Mouse (Mus musculus) thymus, adult 2 months (tissue): ENCODE measurements around the gene Vamp2. TPM values are rescaled to one million over a fixed set of nuclear protein-coding genes. Genes with fewer than 3 reads are reported as not detected.

Experiments
- DNase-seq: peaks from one replicate; pipeline ENCODE4 v3.0.0; 2021
- H3K27ac ChIP-seq: fragments of 200-500 bp; 2 replicates; pipeline ENCODE4 v1.5.1; 2012; ENCODE audit warnings: low read length, control low read depth; ENCODE audit not compliant: control insufficient read depth, insufficient read depth
- H3K27me3 ChIP-seq: fragments of 200-500 bp; 2 replicates; pipeline ENCODE4 v1.6.1; 2012; ENCODE audit warnings: mild to moderate bottlenecking, low read length, moderate library complexity, mixed read lengths; ENCODE audit not compliant: control insufficient read depth, insufficient read depth
- H3K36me3 ChIP-seq: fragments of 200-500 bp; 2 replicates; pipeline ENCODE4 v1.6.1; 2012; ENCODE audit warnings: mild to moderate bottlenecking, low read length, moderate library complexity; ENCODE audit not compliant: control insufficient read depth, insufficient read depth
- H3K4me1 ChIP-seq: fragments of 200-500 bp; replicated peaks from 2 replicates; pipeline ENCODE4 v1.6.1; 2012; ENCODE audit warnings: low read length; ENCODE audit not compliant: control insufficient read depth, insufficient read depth
- H3K4me3 ChIP-seq: fragments of 200-500 bp; 2 replicates; pipeline ENCODE4 v1.5.1; 2012; ENCODE audit warnings: mild to moderate bottlenecking, low read length, control low read depth, moderate library complexity; ENCODE audit not compliant: control insufficient read depth, insufficient read depth
- CTCF ChIP-seq: fragments of 200-500 bp; IDR thresholded peaks from 2 replicates; pipeline ENCODE4 v1.5.1; 2012; ENCODE audit warnings: mild to moderate bottlenecking, control low read depth, low read length, moderate library complexity, borderline replicate concordance; ENCODE audit not compliant: control insufficient read depth, poor library complexity, insufficient read depth; ENCODE audit errors: extremely low read depth
- POLR2A ChIP-seq: fragments of 200-500 bp; IDR thresholded peaks from 2 replicates; pipeline ENCODE4 v1.6.1; 2012; ENCODE audit warnings: mild to moderate bottlenecking, low read length, control low read depth, moderate library complexity; ENCODE audit not compliant: control insufficient read depth, poor library complexity, insufficient read depth; ENCODE audit errors: extremely low read depth
- WGBS: fragments of 180-500 bp; shearing (Covaris S2); methylation state at CpG from one replicate; pipeline ENCODE4 v1.1.7; 2018; 5-methylcytosine and 5-hydroxymethylcytosine counted together
- polyA plus RNA-seq: library from polyadenylated mRNA; depleted of rRNA; stranded (reverse); fragments of >200 nt; gene quantifications from 2 replicates; pipeline ENCODE4 v1.2.3, GENCODE M21; 2012

Vamp2 gene
- polyA plus RNA-seq, 1 experiment: 159 TPM

DNA sequence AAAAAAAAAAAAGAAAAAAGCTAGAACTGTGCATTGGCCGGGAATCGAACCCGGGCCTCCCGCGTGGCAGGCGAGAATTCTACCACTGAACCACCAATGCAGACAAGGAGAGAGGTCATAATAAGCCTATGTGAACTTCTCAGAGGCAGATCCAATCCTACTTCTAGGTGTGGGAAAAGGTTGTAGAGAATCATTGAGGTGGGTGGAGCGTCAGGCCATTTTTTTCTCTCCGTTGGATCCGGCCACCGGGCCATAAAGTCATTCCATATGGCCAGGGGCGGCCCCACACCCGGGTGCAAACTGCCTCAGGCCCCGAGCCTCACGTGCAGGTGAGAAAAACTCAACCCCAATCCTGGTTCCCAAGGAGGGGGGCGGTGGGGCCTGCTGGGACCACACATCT, 30.5 kb downstream of the Vamp2 start:
- H3K4me3 ChIP-seq: no peak overlapping the region
- peak; percentile 89 for DNase-seq
- no peak for TF ChIP-seq CTCF
- TF ChIP-seq POLR2A: no peak
- 5% methylated on average over 15 of the region's 15 CpGs for WGBS
- no peak overlapping the region for H3K27ac ChIP-seq
- H3K4me1 ChIP-seq: peaks cover 40% of the 10 kb centered on the region
- H3K27me3 ChIP-seq: peaks cover 13% of the 10 kb centered on the region
- no peaks in the 10 kb centered on the region for H3K36me3 ChIP-seq

DNA sequence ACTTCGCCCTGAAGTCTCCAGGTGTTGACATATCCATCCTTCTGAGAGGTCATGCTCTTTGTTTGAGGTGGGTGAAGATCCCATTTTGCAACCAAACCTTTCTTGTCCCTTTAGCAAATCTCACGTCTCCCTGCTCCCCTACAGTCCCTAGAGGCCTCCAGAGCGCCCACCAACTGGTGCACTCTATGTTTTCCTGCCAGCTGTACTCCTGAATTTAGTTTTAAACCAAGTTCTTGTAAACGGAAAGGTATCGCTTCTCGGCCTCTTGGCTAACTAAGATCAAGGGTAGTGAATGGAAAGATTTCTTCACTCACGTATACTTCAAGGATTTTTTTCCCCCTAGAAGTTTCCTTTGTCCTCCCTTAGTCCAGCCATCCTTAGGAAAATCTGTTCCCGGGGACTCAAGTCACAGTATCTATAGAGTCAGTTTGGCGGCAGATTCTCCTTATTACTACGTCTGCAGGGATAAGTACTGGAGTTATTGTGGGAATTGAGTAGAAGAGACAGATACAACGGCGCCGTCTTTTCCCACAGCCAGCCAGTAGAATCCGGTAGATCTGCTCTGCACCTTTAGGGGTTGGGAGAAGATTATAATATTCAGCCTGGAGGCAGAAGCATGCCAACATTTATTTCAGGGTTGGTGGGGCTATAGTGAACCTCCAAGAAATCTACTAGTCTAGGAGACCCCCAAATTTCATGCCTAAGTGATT, 31.3 kb downstream of the Vamp2 start:
- TF ChIP-seq CTCF (no peak), POLR2A (no peak)
- H3K27me3 ChIP-seq: peaks cover 13% of the 10 kb centered on the region
- no peak for DNase-seq
- H3K27ac ChIP-seq: no peak overlapping the region
- H3K36me3 ChIP-seq: no peaks in the 10 kb centered on the region
- peaks cover 40% of the 10 kb centered on the region for H3K4me1 ChIP-seq
- WGBS: 80% methylated on average over 14 of the region's 14 CpGs
- no peak overlapping the region for H3K4me3 ChIP-seq

DNA sequence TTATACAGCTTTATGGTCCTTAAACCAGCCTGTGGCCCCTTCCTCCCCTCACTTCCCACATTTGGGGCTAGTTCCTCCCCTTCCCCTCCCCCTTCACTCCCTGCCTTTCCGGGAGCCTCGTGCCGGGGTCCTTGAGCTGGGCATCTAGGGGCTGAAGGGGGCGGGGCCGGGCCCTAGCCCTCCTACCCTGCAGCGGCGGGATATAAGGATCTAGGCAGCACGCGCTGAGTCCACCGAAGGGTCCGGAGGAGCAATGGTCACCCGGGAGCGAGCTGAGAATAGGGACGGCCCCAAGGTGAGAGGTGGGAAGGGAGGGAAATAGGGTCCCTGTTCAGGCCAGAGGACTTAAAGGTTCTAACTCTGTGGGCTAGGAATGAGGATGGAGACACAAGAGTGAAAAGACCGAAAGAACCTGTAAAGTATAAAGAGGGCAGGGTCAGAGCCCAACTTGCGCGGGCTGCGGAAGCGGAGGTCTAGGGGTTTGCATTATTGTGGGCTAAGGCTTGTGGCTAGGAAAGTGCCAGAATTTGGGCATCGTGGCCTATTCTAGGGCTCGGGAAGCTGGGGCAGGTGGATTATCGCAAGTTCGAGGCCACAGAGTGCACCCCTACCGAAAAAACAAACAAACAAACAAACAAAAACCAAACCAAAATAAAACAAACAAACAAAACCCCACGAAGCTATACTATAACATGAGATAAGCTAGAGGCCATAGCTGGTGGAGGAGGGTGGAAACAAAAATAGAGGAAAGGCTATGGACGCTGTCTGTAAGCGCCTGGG, 32.1 kb downstream of the Vamp2 start, which contains the start of gene Hes7:
Gene Hes7 (plus strand): TSS at position 184 of the 780 bp plus-strand sequence.
- H3K4me3 ChIP-seq: peak within 1 kb of the TSS; percentile 77
- no peaks in the 10 kb centered on the region for H3K36me3 ChIP-seq
- no peak for DNase-seq
- peaks cover 40% of the 10 kb centered on the region for H3K4me1 ChIP-seq
- WGBS: 7% methylated on average over 27 of the region's 27 CpGs
- TF ChIP-seq POLR2A: no peak
- no peak for TF ChIP-seq CTCF
- H3K27ac ChIP-seq: no peak within 1 kb of the TSS
- H3K27me3 ChIP-seq: peaks cover 13% of the 10 kb centered on the region

DNA sequence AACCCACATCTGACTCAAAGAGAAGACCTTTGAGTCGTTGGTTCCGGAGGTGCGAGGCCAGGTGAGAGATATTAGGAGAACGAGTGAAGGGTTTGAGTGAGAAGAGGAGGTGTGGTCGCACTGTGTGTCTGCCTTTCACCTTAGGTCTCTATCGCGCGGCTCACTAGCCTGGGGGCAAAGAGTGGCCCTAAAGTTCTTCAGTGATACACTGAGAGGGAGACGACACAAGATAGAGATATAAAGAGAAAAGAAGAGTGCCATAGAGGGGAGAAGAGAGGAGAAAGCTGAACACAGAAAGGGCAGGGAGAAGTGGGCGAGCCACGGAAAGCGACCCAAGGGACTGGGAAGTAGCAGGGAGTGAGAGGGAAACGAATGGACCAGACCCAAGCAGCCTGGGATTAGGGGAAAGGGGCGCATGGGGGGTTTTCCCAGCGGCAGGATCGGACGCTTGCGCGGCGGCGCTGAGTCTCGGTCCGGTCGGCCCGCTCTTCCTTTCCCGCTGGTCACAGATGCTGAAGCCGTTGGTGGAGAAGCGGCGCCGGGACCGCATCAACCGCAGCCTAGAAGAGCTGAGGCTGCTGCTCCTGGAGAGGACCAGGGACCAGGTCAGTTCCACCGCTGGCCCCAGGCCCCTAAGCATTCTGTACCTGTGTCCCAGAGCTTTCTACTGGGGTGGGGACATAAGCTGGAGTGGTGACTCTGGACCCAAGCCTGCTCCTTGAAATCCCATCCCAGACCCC, 32.9 kb downstream of the Vamp2 start:
- TF ChIP-seq POLR2A (no peak), CTCF (no peak)
- H3K27ac ChIP-seq: no peak overlapping the region
- DNase-seq: no peak
- no peaks in the 10 kb centered on the region for H3K36me3 ChIP-seq
- WGBS: under 1% methylated on average over 33 of the region's 33 CpGs
- peaks cover 13% of the 10 kb centered on the region for H3K27me3 ChIP-seq
- H3K4me1 ChIP-seq: peaks cover 46% of the 10 kb centered on the region
- peak overlapping the region; percentile 77 for H3K4me3 ChIP-seq

DNA sequence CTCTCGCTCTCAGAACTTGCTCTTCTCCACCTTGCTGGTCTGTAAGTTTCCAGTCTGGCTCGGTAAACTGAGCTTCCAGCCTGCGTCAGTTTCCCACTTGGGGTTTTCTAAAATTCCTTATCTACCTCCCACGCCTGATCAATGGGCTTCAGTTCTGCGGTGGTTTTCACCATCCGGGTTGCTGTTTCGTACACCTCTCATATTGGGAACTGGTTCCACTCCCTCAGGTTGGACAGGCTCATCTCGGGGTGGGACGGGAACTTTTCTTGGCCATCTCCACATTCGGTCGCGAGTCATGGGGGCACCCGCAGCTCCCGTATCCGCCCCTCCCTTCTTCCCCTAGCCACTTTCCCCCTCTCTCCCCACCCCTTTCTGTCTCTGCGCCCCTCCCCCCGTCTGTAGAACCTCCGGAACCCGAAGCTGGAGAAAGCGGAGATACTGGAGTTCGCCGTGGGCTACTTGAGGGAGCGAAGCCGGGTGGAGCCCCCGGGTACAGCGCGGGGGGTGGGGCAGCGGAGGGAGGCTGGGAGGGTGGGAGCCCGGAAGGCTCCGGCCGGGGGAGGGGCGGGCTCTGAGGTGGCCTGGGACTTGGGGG, 33.5 kb downstream of the Vamp2 start:
- H3K36me3 ChIP-seq: no peaks in the 10 kb centered on the region
- H3K4me3 ChIP-seq: peak overlapping the region; percentile 77
- peaks cover 13% of the 10 kb centered on the region for H3K27me3 ChIP-seq
- TF ChIP-seq CTCF (no peak), POLR2A (no peak)
- DNase-seq: peak; percentile 33
- peaks cover 49% of the 10 kb centered on the region for H3K4me1 ChIP-seq
- no peak overlapping the region for H3K27ac ChIP-seq
- WGBS: 1% methylated on average over 32 of the region's 32 CpGs
